Mouse (Mus musculus) heart, adult 18-20 months (tissue): ENCODE measurements at regions not wholly inside any gene's neighbourhood (a gene's known extent, or its start where the extent isn't known, plus 50 kb on each side); places are given as distances from the start of the nearest gene placed in this dataset.

Experiments
- DNase-seq, 2 experiments: peaks; one replicate each; pipeline ENCODE4 v3.0.0; 2021 to 2022; ENCODE audit warnings: mixed read lengths in 1 of 2

GRCm38 (mm10) chr4:49958275-49958674 lies 112.7 kb upstream of the Grin3a start:
- peak in 1 of 2 experiments; percentile 7 for DNase-seq

GRCm38 (mm10) chr4:49956855-49957254 lies 111.3 kb upstream of the Grin3a start:
- DNase-seq = no peak

- no peak for DNase-seq
Measured at GRCm38 (mm10) chr4:49946306-49946705, 100.8 kb upstream of the Grin3a start.

- no peak for DNase-seq
Measured at GRCm38 (mm10) chr4:49937471-49937870, 91.9 kb upstream of the Grin3a start.

- peak in 1 of 2 experiments; percentile 6 for DNase-seq
Measured at GRCm38 (mm10) chr4:49929636-49930035, 84.1 kb upstream of the Grin3a start.

- no peak for DNase-seq
Measured at GRCm38 (mm10) chr4:49927045-49927444, 81.5 kb upstream of the Grin3a start.

- peak in 1 of 2 experiments; percentile 7 for DNase-seq
Measured at GRCm38 (mm10) chr4:49914221-49914620, 68.7 kb upstream of the Grin3a start.

GRCm38 (mm10) chr4:49913636-49914035 lies 68.1 kb upstream of the Grin3a start:
- DNase-seq = peak; percentile 10 to 31
